Mouse (Mus musculus): ENCODE measurements around the gene Lage3. TPM values are rescaled to one million over a fixed set of nuclear protein-coding genes. Genes with fewer than 3 reads are reported as not detected.

The Lage3 gene
- 13.9 TPM for polyA plus RNA-seq (2014; fragmentation: Illumina TruSeq; extraction: RNeasy Lipid Tissue Mini Kit (QIAGEN cat#74804))

GRCm38 (mm10) chrX:74353467-74353770 is at the start of gene Lage3:
Lage3 (minus strand) TSS chrX:74353618.

GRCm38 (mm10) chrX:74392535-74393443 is 39.4 kb upstream of the Lage3 start, which contains the start of the genes Fam3a and Ikbkg:
Fam3a (minus strand) TSS chrX:74393272.
Ikbkg (plus strand) TSS chrX:74393290.

GRCm38 (mm10) chrX:74372888-74373549 is 19.6 kb upstream of the Lage3 start, which contains the start of the genes Ubl4a and Slc10a3:
Ubl4a (minus strand) TSS chrX:74373218.
Slc10a3 (minus strand) TSS chrX:74373349.

GRCm38 (mm10) chrX:74328725-74329161 is 24.7 kb downstream of the Lage3 start, which contains the start of gene Plxna3:
Plxna3 (plus strand) TSS chrX:74329066.

GRCm38 (mm10) chrX:74312540-74313464 is 40.6 kb downstream of the Lage3 start, which contains the start of gene Fam50a:
Fam50a (plus strand) TSS chrX:74313033.

GRCm38 (mm10) chrX:74304867-74305700 is 48.3 kb downstream of the Lage3 start, which contains the start of gene Gdi1:
Gdi1 (plus strand) TSS chrX:74304998.

Other genes with a start within 250 kb of the Lage3 start
- not detected for gene Opn1mw, start 226.2 kb downstream of the Lage3 start, polyA plus RNA-seq (2014; fragmentation: Illumina TruSeq; extraction: RNeasy Lipid Tissue Mini Kit (QIAGEN cat#74804))
- gene Mecp2, start 218.3 kb downstream of the Lage3 start, polyA plus RNA-seq (2014; fragmentation: Illumina TruSeq; extraction: RNeasy Lipid Tissue Mini Kit (QIAGEN cat#74804)): 39.6 TPM
- gene Tex28, start 185.8 kb downstream of the Lage3 start, polyA plus RNA-seq (2014; fragmentation: Illumina TruSeq; extraction: RNeasy Lipid Tissue Mini Kit (QIAGEN cat#74804)): not detected
- gene Tktl1, start 176.4 kb downstream of the Lage3 start, polyA plus RNA-seq (2014; fragmentation: Illumina TruSeq; extraction: RNeasy Lipid Tissue Mini Kit (QIAGEN cat#74804)): 0.17 TPM
- gene Flna, start 103.8 kb downstream of the Lage3 start, polyA plus RNA-seq (2014; fragmentation: Illumina TruSeq; extraction: RNeasy Lipid Tissue Mini Kit (QIAGEN cat#74804)): 89.3 TPM
- gene Emd, start 98.9 kb downstream of the Lage3 start, polyA plus RNA-seq (2014; fragmentation: Illumina TruSeq; extraction: RNeasy Lipid Tissue Mini Kit (QIAGEN cat#74804)): 140 TPM
- 1,805 TPM for gene Rpl10, start 82.8 kb downstream of the Lage3 start, polyA plus RNA-seq (2014; fragmentation: Illumina TruSeq; extraction: RNeasy Lipid Tissue Mini Kit (QIAGEN cat#74804))
- gene Taz, start 71.7 kb downstream of the Lage3 start, polyA plus RNA-seq (2014; fragmentation: Illumina TruSeq; extraction: RNeasy Lipid Tissue Mini Kit (QIAGEN cat#74804)): 21.2 TPM
- 14.7 TPM for gene Dnase1l1, start 71.3 kb downstream of the Lage3 start, polyA plus RNA-seq (2014; fragmentation: Illumina TruSeq; extraction: RNeasy Lipid Tissue Mini Kit (QIAGEN cat#74804))
- 172 TPM for gene Atp6ap1, start 56.5 kb downstream of the Lage3 start, polyA plus RNA-seq (2014; fragmentation: Illumina TruSeq; extraction: RNeasy Lipid Tissue Mini Kit (QIAGEN cat#74804))
- 102 TPM for gene Gdi1, start 48.6 kb downstream of the Lage3 start, polyA plus RNA-seq (2014; fragmentation: Illumina TruSeq; extraction: RNeasy Lipid Tissue Mini Kit (QIAGEN cat#74804))
- 17.0 TPM for gene Fam50a, start 40.6 kb downstream of the Lage3 start, polyA plus RNA-seq (2014; fragmentation: Illumina TruSeq; extraction: RNeasy Lipid Tissue Mini Kit (QIAGEN cat#74804))
- gene Plxna3, start 24.6 kb downstream of the Lage3 start, polyA plus RNA-seq (2014; fragmentation: Illumina TruSeq; extraction: RNeasy Lipid Tissue Mini Kit (QIAGEN cat#74804)): 1.8 TPM
- 44.0 TPM for gene Ubl4a, start 19.6 kb upstream of the Lage3 start, polyA plus RNA-seq (2014; fragmentation: Illumina TruSeq; extraction: RNeasy Lipid Tissue Mini Kit (QIAGEN cat#74804))
- 11.3 TPM for gene Slc10a3, start 19.7 kb upstream of the Lage3 start, polyA plus RNA-seq (2014; fragmentation: Illumina TruSeq; extraction: RNeasy Lipid Tissue Mini Kit (QIAGEN cat#74804))
- 9.9 TPM for gene Fam3a, start 39.7 kb upstream of the Lage3 start, polyA plus RNA-seq (2014; fragmentation: Illumina TruSeq; extraction: RNeasy Lipid Tissue Mini Kit (QIAGEN cat#74804))
- 40.7 TPM for gene Ikbkg, start 39.7 kb upstream of the Lage3 start, polyA plus RNA-seq (2014; fragmentation: Illumina TruSeq; extraction: RNeasy Lipid Tissue Mini Kit (QIAGEN cat#74804))
- gene G6pdx, start 75.6 kb upstream of the Lage3 start, polyA plus RNA-seq (2014; fragmentation: Illumina TruSeq; extraction: RNeasy Lipid Tissue Mini Kit (QIAGEN cat#74804)): 19.3 TPM
- gene Gm6880, start 127.8 kb upstream of the Lage3 start, polyA plus RNA-seq (2014; fragmentation: Illumina TruSeq; extraction: RNeasy Lipid Tissue Mini Kit (QIAGEN cat#74804)): not detected
- gene Olfr1326-ps1, start 221.3 kb upstream of the Lage3 start, polyA plus RNA-seq (2014; fragmentation: Illumina TruSeq; extraction: RNeasy Lipid Tissue Mini Kit (QIAGEN cat#74804)): not detected
- not detected for gene Olfr1325, start 239.1 kb upstream of the Lage3 start, polyA plus RNA-seq (2014; fragmentation: Illumina TruSeq; extraction: RNeasy Lipid Tissue Mini Kit (QIAGEN cat#74804))

Measured in ovary, adult 10 weeks (tissue).